Mouse (Mus musculus) ES-E14 (cell line): Measurements from ENCODE around the gene Gm17606.

ENCODE experiments used
- HCFC1 ChIP-seq: IDR thresholded peaks from 2 replicates; pipeline ENCODE4 v1.6.1; 2012; ENCODE audit warnings: low read length, inconsistent platforms, borderline replicate concordance; ENCODE audit not compliant: insufficient read depth
- ZNF384 ChIP-seq: IDR thresholded peaks from 2 replicates; pipeline ENCODE4 v1.6.1; 2012; ENCODE audit warnings: low read depth, low read length, inconsistent platforms

DNA sequence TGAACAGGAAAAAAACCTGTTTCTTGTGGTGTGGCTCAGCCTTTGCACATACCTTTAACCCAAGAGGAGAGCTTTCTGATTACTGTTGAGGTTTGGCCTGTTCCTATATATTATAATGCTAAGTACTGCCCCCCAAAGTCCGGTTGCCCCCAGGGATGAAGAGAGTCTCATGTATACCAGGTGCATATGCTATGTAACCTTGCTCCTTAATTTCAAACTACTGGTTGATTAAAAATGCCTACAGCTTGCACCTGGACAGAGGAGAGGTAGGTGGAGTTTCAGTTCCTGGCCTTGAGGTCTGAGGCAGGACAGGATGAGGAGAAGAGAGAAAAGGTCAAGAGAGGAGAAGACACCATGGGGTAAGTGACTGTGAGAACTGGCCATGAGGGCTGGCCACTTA lies 19.6 kb upstream of the Gm17606 start, which contains the start of gene Psmb11:
- TF ChIP-seq HCFC1 (no peak), ZNF384 (no peak)
